Mouse (Mus musculus) MN1 (cell line): ENCODE data around the gene Catsperd.

ENCODE experiments used
- DNase-seq: peaks from one replicate; pipeline ENCODE4 v3.0.0-alpha.2; 2016; ENCODE audit warnings: low spot score

Gene Catsperd

GRCm38 (mm10) chr17:56613236-56613844, 14.6 kb upstream of the Catsperd start, which contains the start of gene Rpl36:
Gene Rpl36 (plus strand): TSS chr17:56613416.
- DNase-seq: peak; percentile 97

GRCm38 (mm10) chr17:56613893-56614292, 14.1 kb upstream of the Catsperd start:
- DNase-seq: peak; percentile 55

- peak; percentile 67 for DNase-seq
Measured at GRCm38 (mm10) chr17:56614391-56615135, 13.4 kb upstream of the Catsperd start.

GRCm38 (mm10) chr17:56615136-56615784, 12.7 kb upstream of the Catsperd start:
- DNase-seq: peak; percentile 55

GRCm38 (mm10) chr17:56615792-56616191, 12.2 kb upstream of the Catsperd start:
- no peak for DNase-seq

GRCm38 (mm10) chr17:56616725-56617124, 11.2 kb upstream of the Catsperd start:
- no peak for DNase-seq

GRCm38 (mm10) chr17:56617628-56618027, 10.3 kb upstream of the Catsperd start:
- DNase-seq: no peak

- DNase-seq: peak; percentile 80
Measured at GRCm38 (mm10) chr17:56625495-56625894, 2.4 kb upstream of the Catsperd start.

- DNase-seq: peak; percentile 51
Measured at GRCm38 (mm10) chr17:56626260-56626659, 1.7 kb upstream of the Catsperd start.

- DNase-seq: peak; percentile 100
Measured at GRCm38 (mm10) chr17:56626754-56627470, 1.0 kb upstream of the Catsperd start, which contains the start of gene Lonp1. Gene Lonp1 (minus strand): TSS chr17:56626887.

GRCm38 (mm10) chr17:56629800-56630781, 2.1 kb downstream of the Catsperd start:
- DNase-seq: peak; percentile 67

GRCm38 (mm10) chr17:56631807-56632206, 3.9 kb downstream of the Catsperd start:
- no peak for DNase-seq

- no peak for DNase-seq
Measured at GRCm38 (mm10) chr17:56634023-56634422, 6.1 kb downstream of the Catsperd start.

- no peak for DNase-seq
Measured at GRCm38 (mm10) chr17:56643237-56643636, 15.3 kb downstream of the Catsperd start.

GRCm38 (mm10) chr17:56647546-56647945, 19.6 kb downstream of the Catsperd start:
- DNase-seq: no peak

- no peak for DNase-seq
Measured at GRCm38 (mm10) chr17:56651801-56652200, 23.9 kb downstream of the Catsperd start.

- DNase-seq: no peak
Measured at GRCm38 (mm10) chr17:56654771-56655170, 26.8 kb downstream of the Catsperd start.

- no peak for DNase-seq
Measured at GRCm38 (mm10) chr17:56655311-56655710, 27.4 kb downstream of the Catsperd start.

- DNase-seq: peak; percentile 71
Measured at GRCm38 (mm10) chr17:56656171-56656570, 28.2 kb downstream of the Catsperd start.

- no peak for DNase-seq
Measured at GRCm38 (mm10) chr17:56663659-56664058, 35.7 kb downstream of the Catsperd start.

- no peak for DNase-seq
Measured at GRCm38 (mm10) chr17:56664333-56664732, 36.4 kb downstream of the Catsperd start.
